Mouse (Mus musculus): Measurements from ENCODE around the gene Spen.
A peak's percentile ranks its signal among the peaks of the same experiment; 100 is the strongest.

- no peak for TF ChIP-seq CTCF (IDR thresholded peaks at IDR 0.05; ENCODE audit: low read depth, low read length)
- TF ChIP-seq EP300 (IDR thresholded peaks at IDR 0.05; ENCODE audit: insufficient read depth, low read depth, low read length): peak; percentile 80; the same call in 1 of the 2 replicates
- no peak for TF ChIP-seq POLR2A (IDR thresholded peaks at IDR 0.05; ENCODE audit: insufficient read depth, low read length)
Measured at GRCm38 (mm10) chr4:141514179-141514641, 24.2 kb downstream of the Spen start.
